Mouse (Mus musculus) heart, adult 2 months (tissue): ENCODE results near the gene Polg.

ENCODE experiments used
- CTCF ChIP-seq: fragments of 200-600 bp; IDR thresholded peaks from 2 replicates; pipeline ENCODE4 v1.8.1; 2022; ENCODE audit warnings: antibody characterized with exemption, mild to moderate bottlenecking, moderate library complexity
- EP300 ChIP-seq: fragments of 200-500 bp; IDR thresholded peaks from 2 replicates; pipeline ENCODE4 v1.6.1; 2011; ENCODE audit warnings: low read depth, low read length, control low read depth; ENCODE audit not compliant: insufficient read depth
- POLR2A ChIP-seq: fragments of 200-500 bp; IDR thresholded peaks from 2 replicates; pipeline ENCODE4 v1.6.1; 2011; ENCODE audit warnings: mild to moderate bottlenecking, low read depth, low read length, control low read depth; ENCODE audit not compliant: insufficient read depth

GRCm38 (mm10) chr7:79467951-79468350 is 1.8 kb upstream of the Polg start:
- no peak for TF ChIP-seq CTCF
- no peak for TF ChIP-seq EP300
- TF ChIP-seq POLR2A, result no peak
